Mouse (Mus musculus) left cerebral cortex, adult 18-20 months (tissue): Measurements from ENCODE around the gene Dgkg. TPM values are rescaled to one million over a fixed set of nuclear protein-coding genes. Genes with fewer than 3 reads are reported as not detected.

Experiments used
- DNase-seq, 2 experiments: peaks; one replicate each; pipeline ENCODE4 v3.0.0; 2021 to 2022; ENCODE audit warnings: low spot score in 2 of 2, mixed read lengths in 1 of 2
- long read RNA-seq, 2 experiments: library from polyadenylated mRNA; stranded (forward); transcript quantifications; one replicate each; pipeline ENCODE4 v2.0.0; 2021
- total RNA-seq, 2 experiments: library from RNA; stranded (reverse); gene quantifications; 2 replicates each; pipeline ENCODE4 v1.2.3; 2021

Gene Dgkg
- total RNA-seq, result 10 to 100 TPM; 47.4 to 68.3 TPM
- long read RNA-seq, experiment 1, transcript Dgkg-201 (24 exons, 2,725 nt), result minor isoform, 7 of 54 reads
- long read RNA-seq, experiment 1, transcript Dgkg-202 (25 exons, 3,555 nt), result major isoform, 25 of 54 reads
- long read RNA-seq, experiment 1, partial matches to known transcripts, result 16 of 54 reads
- long read RNA-seq, experiment 1, other reads (novel, unspliced or antisense), result 6 of 54 reads
- long read RNA-seq, experiment 2, transcript Dgkg-202 (25 exons, 3,555 nt), result major isoform, 9 of 27 reads
- long read RNA-seq, experiment 2, partial matches to known transcripts, result 10 of 27 reads
- long read RNA-seq, experiment 2, other reads (novel, unspliced or antisense), result 4 of 27 reads

- DNase-seq, result peak; percentile 45 to 72
Measured at GRCm38 (mm10) chr16:22656533-22657444, at the start of gene Dgkg. Dgkg (minus strand) TSS chr16:22657221.

GRCm38 (mm10) chr16:22704946-22705345, 47.9 kb upstream of the Dgkg start:
- no peak for DNase-seq

- no peak for DNase-seq
Measured at GRCm38 (mm10) chr16:22704136-22704535, 47.1 kb upstream of the Dgkg start.

- DNase-seq, result no peak
Measured at GRCm38 (mm10) chr16:22698846-22699760, 42.1 kb upstream of the Dgkg start.

GRCm38 (mm10) chr16:22698101-22698500, 41.1 kb upstream of the Dgkg start:
- no peak for DNase-seq

- DNase-seq, result no peak
Measured at GRCm38 (mm10) chr16:22689622-22690021, 32.6 kb upstream of the Dgkg start.

GRCm38 (mm10) chr16:22687711-22688230, 30.8 kb upstream of the Dgkg start:
- peak; percentile 19 to 45 for DNase-seq

GRCm38 (mm10) chr16:22683605-22684004, 26.6 kb upstream of the Dgkg start:
- DNase-seq, result no peak

- no peak for DNase-seq
Measured at GRCm38 (mm10) chr16:22682727-22683126, 25.7 kb upstream of the Dgkg start.

- no peak for DNase-seq
Measured at GRCm38 (mm10) chr16:22679641-22680040, 22.6 kb upstream of the Dgkg start.

- DNase-seq, result no peak
Measured at GRCm38 (mm10) chr16:22674636-22675035, 17.6 kb upstream of the Dgkg start.

- DNase-seq, result no peak
Measured at GRCm38 (mm10) chr16:22674164-22674563, 17.1 kb upstream of the Dgkg start.

GRCm38 (mm10) chr16:22664033-22664432, 7.0 kb upstream of the Dgkg start:
- no peak for DNase-seq

- no peak for DNase-seq
Measured at GRCm38 (mm10) chr16:22663136-22663535, 6.1 kb upstream of the Dgkg start.

- peak; percentile 60 to 72 for DNase-seq
Measured at GRCm38 (mm10) chr16:22661076-22661475, 4.1 kb upstream of the Dgkg start.

GRCm38 (mm10) chr16:22657874-22658789, 1.1 kb upstream of the Dgkg start:
- DNase-seq, result no peak

- DNase-seq, result no peak
Measured at GRCm38 (mm10) chr16:22655812-22656211, 1.2 kb downstream of the Dgkg start.

- no peak for DNase-seq
Measured at GRCm38 (mm10) chr16:22655223-22655622, 1.8 kb downstream of the Dgkg start.

GRCm38 (mm10) chr16:22654477-22654835, 2.6 kb downstream of the Dgkg start:
- DNase-seq, result no peak
